Mouse (Mus musculus) myocyte (in vitro differentiated cells): ENCODE results near the gene Hoxb7. TPM values are rescaled to one million over a fixed set of nuclear protein-coding genes. Genes with fewer than 3 reads are reported as not detected.

ENCODE experiments used
- H3K27me3 ChIP-seq: one replicate; pipeline ENCODE4 v1.6.1; 2011; ENCODE audit not compliant: control insufficient read depth, insufficient read depth, insufficient read length
- H3K36me3 ChIP-seq: one replicate; pipeline ENCODE4 v1.6.1; 2011; ENCODE audit not compliant: control insufficient read depth, insufficient read depth
- H3K4me2 ChIP-seq: one replicate; pipeline ENCODE4 v1.6.1; 2011; ENCODE audit warnings: low read depth, control low read depth
- H3K4me3 ChIP-seq: one replicate; pipeline ENCODE4 v1.5.1; 2011; ENCODE audit warnings: mild to moderate bottlenecking, control low read depth, moderate library complexity
- H3K79me2 ChIP-seq: one replicate; pipeline ENCODE4 v1.6.1; 2011; ENCODE audit not compliant: control insufficient read depth, insufficient read depth
- H3ac ChIP-seq: one replicate; pipeline ENCODE4 v1.6.1; 2011; ENCODE audit not compliant: control insufficient read depth, insufficient read length
- CEBPB ChIP-seq: IDR thresholded peaks from 2 replicates; pipeline ENCODE4 v1.6.1; 2011; ENCODE audit warnings: mild to moderate bottlenecking, moderate library complexity; ENCODE audit not compliant: poor library complexity, insufficient read depth, severe bottlenecking
- E2F4 ChIP-seq: IDR thresholded peaks from one replicate; pipeline ENCODE4 v1.6.1; 2011; ENCODE audit warnings: mild to moderate bottlenecking, control low read depth, moderate library complexity; ENCODE audit not compliant: insufficient read depth
- MAX ChIP-seq: IDR thresholded peaks from one replicate; pipeline ENCODE4 v1.6.1; 2011; ENCODE audit warnings: low read depth, mild to moderate bottlenecking, control low read depth
- MYOD1 ChIP-seq, 3 experiments: IDR thresholded peaks; one replicate each; pipeline ENCODE4 v1.6.1; 2011; ENCODE audit warnings: control low read depth in 2 of 3, low read depth in 2 of 3, mild to moderate bottlenecking in 2 of 3, moderate library complexity in 1 of 3; ENCODE audit not compliant: insufficient read length in 2 of 3, control insufficient read depth in 1 of 3
- MYOG ChIP-seq, 3 experiments: IDR thresholded peaks; one replicate each; pipeline ENCODE4 v1.6.1; 2011; ENCODE audit warnings: control low read depth in 2 of 3, low read depth in 2 of 3, mild to moderate bottlenecking in 2 of 3; ENCODE audit not compliant: insufficient read length in 2 of 3, control insufficient read depth in 1 of 3, insufficient read depth in 1 of 3
- POLR2A ChIP-seq: IDR thresholded peaks from one replicate; pipeline ENCODE4 v1.6.1; 2011; ENCODE audit warnings: low read depth, mild to moderate bottlenecking, control low read depth, moderate library complexity; ENCODE audit not compliant: insufficient read length
- POLR2AphosphoS2 ChIP-seq: IDR thresholded peaks from one replicate; pipeline ENCODE4 v1.6.1; 2011; ENCODE audit warnings: low read depth, control low read depth; ENCODE audit not compliant: insufficient read length
- REST ChIP-seq: IDR thresholded peaks from one replicate; pipeline ENCODE4 v1.6.1; 2011; ENCODE audit warnings: mild to moderate bottlenecking, control low read depth, moderate library complexity; ENCODE audit not compliant: insufficient read depth, insufficient read length
- SRF ChIP-seq: IDR thresholded peaks from one replicate; pipeline ENCODE4 v1.6.1; 2011; ENCODE audit warnings: low read depth; ENCODE audit not compliant: control insufficient read depth, insufficient read length
- TCF12 ChIP-seq: IDR thresholded peaks from one replicate; pipeline ENCODE4 v1.6.1; 2011; ENCODE audit warnings: mild to moderate bottlenecking, control low read depth; ENCODE audit not compliant: poor library complexity, insufficient read depth, severe bottlenecking
- TCF3 ChIP-seq: IDR thresholded peaks from one replicate; pipeline ENCODE4 v1.6.1; 2011; ENCODE audit warnings: low read depth, control low read depth; ENCODE audit not compliant: insufficient read length
- USF1 ChIP-seq: IDR thresholded peaks from one replicate; pipeline ENCODE4 v1.6.1; 2011; ENCODE audit warnings: low read depth, mild to moderate bottlenecking, control low read depth, moderate library complexity
- polyA plus RNA-seq: library from polyadenylated mRNA; unstranded; fragments of >200 nt; fragmentation: generic; extraction: Trizol; gene quantifications from one replicate; pipeline ENCODE4 v1.2.1, GENCODE M21; 2012; ENCODE audit warnings: missing spikeins

Gene Hoxb7
- polyA plus RNA-seq, 1 experiment, result 0.06 TPM

- TF ChIP-seq CEBPB, result 0 out of 2 replicates have a peak, but pooled peaks have one; percentile 12
- TF ChIP-seq MYOG (IDR thresholded peaks at IDR 0.05; ENCODE audit: control insufficient read depth in 1 of 3, insufficient read depth in 1 of 3, insufficient read length in 2 of 3, low read depth in 2 of 3), result no peak
- no peak within 1 kb of the TSS for H3ac ChIP-seq
- H3K4me3 ChIP-seq, result no peak within 1 kb of the TSS
- H3K4me2 ChIP-seq, result peak within 1 kb of the TSS; percentile 55
- peaks cover 85% of the 10 kb centered on the region for H3K27me3 ChIP-seq
- H3K36me3 ChIP-seq, result no peaks in the 10 kb centered on the region
- no peaks in the 10 kb centered on the region for H3K79me2 ChIP-seq
Measured at GRCm38 (mm10) chr11:96270996-96271540, 15.4 kb upstream of the Hoxb7 start, which contains the start of gene Hoxb9. Gene Hoxb9 (plus strand): TSS chr11:96271457.

GRCm38 (mm10) chr11:96271541-96272011 is 14.8 kb upstream of the Hoxb7 start:
- H3K4me3 ChIP-seq, result no peak overlapping the region
- H3K27me3 ChIP-seq, result peaks cover 85% of the 10 kb centered on the region
- TF ChIP-seq POLR2AphosphoS2, result no peak
- TF ChIP-seq MAX, result no peak
- no peak for TF ChIP-seq E2F4
- H3K36me3 ChIP-seq, result no peaks in the 10 kb centered on the region
- no peak overlapping the region for H3ac ChIP-seq
- H3K4me2 ChIP-seq, result peak overlapping the region; percentile 55
- no peaks in the 10 kb centered on the region for H3K79me2 ChIP-seq

GRCm38 (mm10) chr11:96272024-96272921 is 14.2 kb upstream of the Hoxb7 start:
- no peak overlapping the region for H3ac ChIP-seq
- no peaks in the 10 kb centered on the region for H3K79me2 ChIP-seq
- H3K36me3 ChIP-seq, result no peaks in the 10 kb centered on the region
- peaks cover 85% of the 10 kb centered on the region for H3K27me3 ChIP-seq
- H3K4me3 ChIP-seq, result no peak overlapping the region
- H3K4me2 ChIP-seq, result peak overlapping the region; percentile 55
- TF ChIP-seq MAX (no peak), POLR2A (no peak), TCF12 (no peak)

- no peaks in the 10 kb centered on the region for H3K79me2 ChIP-seq
- no peak overlapping the region for H3K4me3 ChIP-seq
- no peaks in the 10 kb centered on the region for H3K36me3 ChIP-seq
- H3K4me2 ChIP-seq, result no peak overlapping the region
- H3K27me3 ChIP-seq, result peaks cover 86% of the 10 kb centered on the region
- no peak overlapping the region for H3ac ChIP-seq
- TF ChIP-seq MYOG (IDR thresholded peaks at IDR 0.05; ENCODE audit: control insufficient read depth in 1 of 3, insufficient read depth in 1 of 3, insufficient read length in 2 of 3, low read depth in 2 of 3) (no peak), POLR2AphosphoS2 (no peak), USF1 (no peak), MAX (no peak), CEBPB (no peak), TCF3 (no peak), POLR2A (no peak)
Measured at GRCm38 (mm10) chr11:96274428-96274827, 12.0 kb upstream of the Hoxb7 start.

- Histone ChIP-seq H3ac (no peak overlapping the region), H3K79me2 (no peaks in the 10 kb centered on the region), H3K36me3 (no peaks in the 10 kb centered on the region), H3K27me3 (peaks cover 82% of the 10 kb centered on the region), H3K4me3 (no peak overlapping the region), H3K4me2 (no peak overlapping the region)
- no peak for TF ChIP-seq MAX
- no peak for TF ChIP-seq TCF3
- no peak for TF ChIP-seq USF1
- TF ChIP-seq POLR2AphosphoS2, result no peak
- no peak for TF ChIP-seq CEBPB
- TF ChIP-seq POLR2A, result no peak
- no peak for TF ChIP-seq SRF
- no peak for TF ChIP-seq TCF12
- TF ChIP-seq MYOG (IDR thresholded peaks at IDR 0.05; ENCODE audit: control insufficient read depth in 1 of 3, insufficient read depth in 1 of 3, insufficient read length in 2 of 3, low read depth in 2 of 3), result no peak
- no peak for TF ChIP-seq REST
- TF ChIP-seq E2F4, result no peak
- no peak for TF ChIP-seq MYOD1 (IDR thresholded peaks at IDR 0.05; ENCODE audit: control insufficient read depth in 1 of 3, insufficient read length in 2 of 3, low read depth in 2 of 3)
Measured at GRCm38 (mm10) chr11:96275896-96276295, 10.5 kb upstream of the Hoxb7 start.
